Mouse (Mus musculus) brain, embryonic 14.5 days (tissue): ENCODE measurements at regions not wholly inside any gene's neighbourhood (a gene's known extent, or its start where the extent isn't known, plus 50 kb on each side); places are given as distances from the start of the nearest gene placed in this dataset.

Experiments used
- CTCF ChIP-seq: fragments of 200-500 bp; IDR thresholded peaks from 2 replicates; pipeline ENCODE4 v1.5.1; 2012; ENCODE audit warnings: inconsistent platforms, mild to moderate bottlenecking, moderate library complexity, borderline replicate concordance; ENCODE audit not compliant: insufficient read depth, insufficient read length; ENCODE audit errors: extremely low read depth
- POLR2A ChIP-seq: fragments of 200-500 bp; IDR thresholded peaks from 2 replicates; pipeline ENCODE4 v1.6.1; 2012; ENCODE audit warnings: mild to moderate bottlenecking, inconsistent platforms, borderline replicate concordance; ENCODE audit not compliant: poor library complexity, insufficient read depth, insufficient read length, severe bottlenecking; ENCODE audit errors: extremely low read depth

- TF ChIP-seq CTCF, result no peak
- no peak for TF ChIP-seq POLR2A
These were observed 223.0 kb upstream of the Sdr16c6 start for GRCm38 (mm10) chr4:4300189-4300879.
